Mouse (Mus musculus) kidney, postnatal 36 days (tissue): ENCODE measurements around the gene Pparg.

Source experiments
- DNase-seq, 2 experiments: peaks; one replicate each; pipeline ENCODE4 v3.0.0; 2021 to 2022; ENCODE audit warnings: mixed read lengths in 2 of 2

Pparg gene

GRCm38 (mm10) chr6:115360776-115361605, at the start of gene Pparg:
Pparg (plus strand) TSS chr6:115360951.
- peak; percentile 39 to 79 for DNase-seq

GRCm38 (mm10) chr6:115312780-115313179, 48.0 kb upstream of the Pparg start:
- DNase-seq, result no peak

GRCm38 (mm10) chr6:115313235-115313738, 47.5 kb upstream of the Pparg start:
- DNase-seq, result no peak

- DNase-seq, result no peak
Measured at GRCm38 (mm10) chr6:115313910-115314309, 46.8 kb upstream of the Pparg start.

- no peak for DNase-seq
Measured at GRCm38 (mm10) chr6:115315770-115316169, 45.0 kb upstream of the Pparg start.

GRCm38 (mm10) chr6:115316811-115317221, 43.9 kb upstream of the Pparg start:
- DNase-seq, result peak in 1 of 2 experiments; percentile 4

GRCm38 (mm10) chr6:115318811-115319210, 41.9 kb upstream of the Pparg start:
- no peak for DNase-seq

GRCm38 (mm10) chr6:115319686-115320085, 41.1 kb upstream of the Pparg start:
- no peak for DNase-seq

GRCm38 (mm10) chr6:115320927-115321714, 39.6 kb upstream of the Pparg start:
- no peak for DNase-seq

GRCm38 (mm10) chr6:115321883-115322351, 38.8 kb upstream of the Pparg start:
- DNase-seq, result no peak

- DNase-seq, result no peak
Measured at GRCm38 (mm10) chr6:115322956-115323355, 37.8 kb upstream of the Pparg start.

GRCm38 (mm10) chr6:115330964-115331363, 29.8 kb upstream of the Pparg start:
- DNase-seq, result no peak

GRCm38 (mm10) chr6:115333099-115333694, 27.6 kb upstream of the Pparg start:
- DNase-seq, result no peak

- DNase-seq, result no peak
Measured at GRCm38 (mm10) chr6:115335536-115335935, 25.2 kb upstream of the Pparg start.

GRCm38 (mm10) chr6:115340084-115340483, 20.7 kb upstream of the Pparg start:
- no peak for DNase-seq

GRCm38 (mm10) chr6:115343096-115343495, 17.7 kb upstream of the Pparg start:
- DNase-seq, result no peak

GRCm38 (mm10) chr6:115343570-115343969, 17.2 kb upstream of the Pparg start:
- no peak for DNase-seq

GRCm38 (mm10) chr6:115344101-115344500, 16.6 kb upstream of the Pparg start:
- DNase-seq, result no peak

- DNase-seq, result no peak
Measured at GRCm38 (mm10) chr6:115344513-115344912, 16.2 kb upstream of the Pparg start.

GRCm38 (mm10) chr6:115345013-115345412, 15.7 kb upstream of the Pparg start:
- no peak for DNase-seq

GRCm38 (mm10) chr6:115349641-115350464, 10.9 kb upstream of the Pparg start:
- DNase-seq, result peak in 1 of 2 experiments; percentile 6
